Mouse (Mus musculus): Measurements from ENCODE around the gene Olfr482. TPM values are rescaled to one million over a fixed set of nuclear protein-coding genes. Genes with fewer than 3 reads are reported as not detected.

Gene Olfr482
- polyA plus RNA-seq (2012; rRNA removed) = not detected in 2 replicates

- TF ChIP-seq CTCF (IDR thresholded peaks at IDR 0.05; ENCODE audit: extremely low read depth, insufficient read depth, insufficient read length, insufficient replicate concordance) (no peak), POLR2A (IDR thresholded peaks at IDR 0.05; ENCODE audit: low read depth, low read length) (no peak)
- no peaks in the 10 kb centered on the region for H3K27me3 ChIP-seq (ENCODE audit: control insufficient read depth, insufficient read depth, low read length)
- H3K36me3 ChIP-seq (ENCODE audit: control insufficient read depth, insufficient read depth, low read length) = no peaks in the 10 kb centered on the region
- WGBS = 83% methylated on average over 1 of the region's 1 CpGs
- no peak for DNase-seq (ENCODE audit: low read depth in 1 of 2, low spot score in 2 of 2)
- no peaks in the 10 kb centered on the region for H3K4me1 ChIP-seq (ENCODE audit: control insufficient read depth, insufficient read depth, insufficient read length)
- H3K4me3 ChIP-seq (ENCODE audit: extremely low read depth, insufficient read depth, insufficient read length) = no peak within 1 kb of the TSS
- no peak within 1 kb of the TSS for H3K27ac ChIP-seq (ENCODE audit: insufficient read depth, low read length)
Measured at GRCm38 (mm10) chr7:108097486-108097885, at the start of gene Olfr482. Gene Olfr482 (minus strand): TSS chr7:108097586.

GRCm38 (mm10) chr7:108127349-108127748 lies 30.0 kb upstream of the Olfr482 start, which contains the start of gene Olfr484:
Gene Olfr484 (minus strand): TSS chr7:108127449.
- no peak within 1 kb of the TSS for H3K27ac ChIP-seq (ENCODE audit: insufficient read depth, low read length)
- DNase-seq (ENCODE audit: low read depth in 1 of 2, low spot score in 2 of 2) = no peak
- no peak for TF ChIP-seq POLR2A (IDR thresholded peaks at IDR 0.05; ENCODE audit: low read depth, low read length)
- TF ChIP-seq CTCF (IDR thresholded peaks at IDR 0.05; ENCODE audit: extremely low read depth, insufficient read depth, insufficient read length, insufficient replicate concordance) = no peak

GRCm38 (mm10) chr7:108121416-108121815 lies 24.0 kb upstream of the Olfr482 start:
- Histone ChIP-seq H3K27me3 (ENCODE audit: control insufficient read depth, insufficient read depth, low read length) (no peaks in the 10 kb centered on the region), H3K36me3 (ENCODE audit: control insufficient read depth, insufficient read depth, low read length) (no peaks in the 10 kb centered on the region), H3K4me3 (ENCODE audit: extremely low read depth, insufficient read depth, insufficient read length) (no peak overlapping the region), H3K27ac (ENCODE audit: insufficient read depth, low read length) (no peak overlapping the region), H3K4me1 (ENCODE audit: control insufficient read depth, insufficient read depth, insufficient read length) (no peaks in the 10 kb centered on the region)
- no peak for TF ChIP-seq POLR2A (IDR thresholded peaks at IDR 0.05; ENCODE audit: low read depth, low read length)
- TF ChIP-seq CTCF (IDR thresholded peaks at IDR 0.05; ENCODE audit: extremely low read depth, insufficient read depth, insufficient read length, insufficient replicate concordance) = no peak
- 53% methylated on average over 1 of the region's 1 CpGs for WGBS
- DNase-seq (ENCODE audit: low read depth in 1 of 2, low spot score in 2 of 2) = no peak

More at GRCm38 (mm10) chr7:108127349-108127748, 30.0 kb upstream of the Olfr482 start, which contains the start of gene Olfr484:
- Histone ChIP-seq H3K4me1 (ENCODE audit: control insufficient read depth, insufficient read depth, insufficient read length) (no peaks in the 10 kb centered on the region), H3K27me3 (ENCODE audit: control insufficient read depth, insufficient read depth, low read length) (no peaks in the 10 kb centered on the region), H3K4me3 (ENCODE audit: extremely low read depth, insufficient read depth, insufficient read length) (no peak within 1 kb of the TSS), H3K36me3 (ENCODE audit: control insufficient read depth, insufficient read depth, low read length) (no peaks in the 10 kb centered on the region)

GRCm38 (mm10) chr7:108120681-108121080 lies 23.3 kb upstream of the Olfr482 start:
- no peak for TF ChIP-seq CTCF (IDR thresholded peaks at IDR 0.05; ENCODE audit: extremely low read depth, insufficient read depth, insufficient read length, insufficient replicate concordance)
- TF ChIP-seq POLR2A (IDR thresholded peaks at IDR 0.05; ENCODE audit: low read depth, low read length) = no peak
- H3K4me3 ChIP-seq (ENCODE audit: extremely low read depth, insufficient read depth, insufficient read length) = no peak overlapping the region
- no peaks in the 10 kb centered on the region for H3K36me3 ChIP-seq (ENCODE audit: control insufficient read depth, insufficient read depth, low read length)
- no peak for DNase-seq (ENCODE audit: low read depth in 1 of 2, low spot score in 2 of 2)
- WGBS = 13% methylated on average over 1 of the region's 1 CpGs
- H3K27ac ChIP-seq (ENCODE audit: insufficient read depth, low read length) = no peak overlapping the region
- no peaks in the 10 kb centered on the region for H3K27me3 ChIP-seq (ENCODE audit: control insufficient read depth, insufficient read depth, low read length)
- no peaks in the 10 kb centered on the region for H3K4me1 ChIP-seq (ENCODE audit: control insufficient read depth, insufficient read depth, insufficient read length)

DNA sequence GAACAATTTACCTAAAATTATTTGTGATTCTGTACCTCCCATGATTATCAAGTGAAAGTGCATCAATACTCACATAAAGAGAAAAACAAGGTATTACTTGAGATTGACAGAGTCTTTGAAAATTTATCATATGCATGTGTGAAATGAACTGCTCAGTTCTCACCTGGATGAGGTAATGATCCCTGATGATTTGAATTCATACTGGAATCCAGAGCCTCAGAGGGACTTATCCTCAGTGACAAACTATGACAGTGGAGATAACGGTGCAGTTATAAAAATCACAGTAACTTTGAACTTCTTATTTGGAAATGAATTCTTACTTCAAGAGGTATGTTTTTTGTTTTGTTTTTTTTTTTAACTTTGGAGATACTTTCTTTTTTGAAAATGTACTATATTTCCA lies 3.2 kb upstream of the Olfr482 start, which contains the start of gene Olfr483:
TSS of gene Olfr483 (plus strand) at position 301 of the 400 bp plus-strand sequence.
- no peaks in the 10 kb centered on the region for H3K27me3 ChIP-seq (ENCODE audit: control insufficient read depth, insufficient read depth, low read length)
- H3K27ac ChIP-seq (ENCODE audit: insufficient read depth, low read length) = no peak within 1 kb of the TSS
- TF ChIP-seq CTCF (IDR thresholded peaks at IDR 0.05; ENCODE audit: extremely low read depth, insufficient read depth, insufficient read length, insufficient replicate concordance) (no peak), POLR2A (IDR thresholded peaks at IDR 0.05; ENCODE audit: low read depth, low read length) (no peak)
- H3K4me1 ChIP-seq (ENCODE audit: control insufficient read depth, insufficient read depth, insufficient read length) = no peaks in the 10 kb centered on the region
- no peaks in the 10 kb centered on the region for H3K36me3 ChIP-seq (ENCODE audit: control insufficient read depth, insufficient read depth, low read length)
- DNase-seq (ENCODE audit: low read depth in 1 of 2, low spot score in 2 of 2) = no peak
- H3K4me3 ChIP-seq (ENCODE audit: extremely low read depth, insufficient read depth, insufficient read length) = no peak within 1 kb of the TSS
- 80% methylated on average over 1 of the region's 1 CpGs for WGBS

GRCm38 (mm10) chr7:108079555-108079954 lies 17.8 kb downstream of the Olfr482 start, which contains the start of gene Olfr481:
Gene Olfr481 (plus strand): TSS chr7:108079855.
- Histone ChIP-seq H3K27ac (ENCODE audit: insufficient read depth, low read length) (no peak within 1 kb of the TSS), H3K4me3 (ENCODE audit: extremely low read depth, insufficient read depth, insufficient read length) (no peak within 1 kb of the TSS), H3K27me3 (ENCODE audit: control insufficient read depth, insufficient read depth, low read length) (no peaks in the 10 kb centered on the region), H3K36me3 (ENCODE audit: control insufficient read depth, insufficient read depth, low read length) (no peaks in the 10 kb centered on the region), H3K4me1 (ENCODE audit: control insufficient read depth, insufficient read depth, insufficient read length) (no peaks in the 10 kb centered on the region)
- DNase-seq (ENCODE audit: low read depth in 1 of 2, low spot score in 2 of 2) = no peak
- no peak for TF ChIP-seq POLR2A (IDR thresholded peaks at IDR 0.05; ENCODE audit: low read depth, low read length)
- no peak for TF ChIP-seq CTCF (IDR thresholded peaks at IDR 0.05; ENCODE audit: extremely low read depth, insufficient read depth, insufficient read length, insufficient replicate concordance)

GRCm38 (mm10) chr7:108067246-108067645 lies 30.1 kb downstream of the Olfr482 start, which contains the start of gene Olfr480:
Gene Olfr480 (minus strand): TSS chr7:108067346.
- Histone ChIP-seq H3K27me3 (ENCODE audit: control insufficient read depth, insufficient read depth, low read length) (no peaks in the 10 kb centered on the region), H3K27ac (ENCODE audit: insufficient read depth, low read length) (no peak within 1 kb of the TSS), H3K4me3 (ENCODE audit: extremely low read depth, insufficient read depth, insufficient read length) (no peak within 1 kb of the TSS), H3K36me3 (ENCODE audit: control insufficient read depth, insufficient read depth, low read length) (no peaks in the 10 kb centered on the region), H3K4me1 (ENCODE audit: control insufficient read depth, insufficient read depth, insufficient read length) (no peaks in the 10 kb centered on the region)
- WGBS = 88% methylated on average over 1 of the region's 1 CpGs
- TF ChIP-seq POLR2A (IDR thresholded peaks at IDR 0.05; ENCODE audit: low read depth, low read length) (no peak), CTCF (IDR thresholded peaks at IDR 0.05; ENCODE audit: extremely low read depth, insufficient read depth, insufficient read length, insufficient replicate concordance) (no peak)
- DNase-seq (ENCODE audit: low read depth in 1 of 2, low spot score in 2 of 2) = no peak
